Mouse (Mus musculus): ENCODE measurements around the gene Lefty1.
"Not testable (repeated sequence)": the region's sequence is repeated elsewhere in the genome, so short reads cannot be mapped to it uniquely, and the experiment has no call there.

Lefty1 gene

GRCm38 (mm10) chr1:180934467-180935419 lies at the start of gene Lefty1:
Gene Lefty1 (plus strand): TSS chr1:180935022.
- in situ Hi-C loops (cut with MboI; ENCODE audit: low pct_unique_long_range_greater_than_20kb in 1 of 2, low sequenced_read_pairs in 2 of 2, unreplicated experiment in 1 of 2) = no loop called here

GRCm38 (mm10) chr1:180888556-180889042 lies 46.2 kb upstream of the Lefty1 start:
- in situ Hi-C loops (cut with MboI; ENCODE audit: low pct_unique_long_range_greater_than_20kb in 1 of 2, low sequenced_read_pairs in 2 of 2, unreplicated experiment in 1 of 2) = loop anchor here in 1 of 2 experiments (5.0 kb wide), 1 partner anchor 34 kb away; no protein-coding TSS in a partner anchor

GRCm38 (mm10) chr1:180889172-180889571 lies 45.6 kb upstream of the Lefty1 start:
- in situ Hi-C loops (cut with MboI; ENCODE audit: low pct_unique_long_range_greater_than_20kb in 1 of 2, low sequenced_read_pairs in 2 of 2, unreplicated experiment in 1 of 2) = loop anchor here in 1 of 2 experiments (5.0 kb wide), 1 partner anchor 33 kb away; no protein-coding TSS in a partner anchor

GRCm38 (mm10) chr1:180889841-180890240 lies 45.0 kb upstream of the Lefty1 start:
- in situ Hi-C loops (cut with MboI; ENCODE audit: low pct_unique_long_range_greater_than_20kb in 1 of 2, low sequenced_read_pairs in 2 of 2, unreplicated experiment in 1 of 2) = loop anchor here in 1 of 2 experiments (5.0 kb wide), 1 partner anchor 32 kb away; no protein-coding TSS in a partner anchor

GRCm38 (mm10) chr1:180892808-180893207 lies 42.0 kb upstream of the Lefty1 start, which contains the start of gene Lefty2:
Gene Lefty2 (plus strand): TSS chr1:180893108.
- in situ Hi-C loops (cut with MboI; ENCODE audit: low pct_unique_long_range_greater_than_20kb in 1 of 2, low sequenced_read_pairs in 2 of 2, unreplicated experiment in 1 of 2) = no loop called here

- in situ Hi-C loops (cut with MboI; ENCODE audit: low pct_unique_long_range_greater_than_20kb in 1 of 2, low sequenced_read_pairs in 2 of 2, unreplicated experiment in 1 of 2) = not testable (repeated sequence)
These were observed 40.5 kb upstream of the Lefty1 start for GRCm38 (mm10) chr1:180894088-180894987.

GRCm38 (mm10) chr1:180901107-180901506 lies 33.7 kb upstream of the Lefty1 start:
- in situ Hi-C loops (cut with MboI; ENCODE audit: low pct_unique_long_range_greater_than_20kb in 1 of 2, low sequenced_read_pairs in 2 of 2, unreplicated experiment in 1 of 2) = loop anchor here in 1 of 2 experiments (5.0 kb wide), 1 partner anchor 76 kb away; no protein-coding TSS in a partner anchor

GRCm38 (mm10) chr1:180902915-180903314 lies 31.9 kb upstream of the Lefty1 start:
- in situ Hi-C loops (cut with MboI; ENCODE audit: low pct_unique_long_range_greater_than_20kb in 1 of 2, low sequenced_read_pairs in 2 of 2, unreplicated experiment in 1 of 2) = loop anchor here in 1 of 2 experiments (5.0 kb wide), 1 partner anchor 74 kb away; no protein-coding TSS in a partner anchor

- in situ Hi-C loops (cut with MboI; ENCODE audit: low pct_unique_long_range_greater_than_20kb in 1 of 2, low sequenced_read_pairs in 2 of 2, unreplicated experiment in 1 of 2) = loop anchor here in 1 of 2 experiments (5.0 kb wide), 1 partner anchor 74 kb away; no protein-coding TSS in a partner anchor
These were observed 31.2 kb upstream of the Lefty1 start for GRCm38 (mm10) chr1:180903666-180904038.

- in situ Hi-C loops (cut with MboI; ENCODE audit: low pct_unique_long_range_greater_than_20kb in 1 of 2, low sequenced_read_pairs in 2 of 2, unreplicated experiment in 1 of 2) = loop anchor here in 1 of 2 experiments (5.0 kb wide), 1 partner anchor 73 kb away; no protein-coding TSS in a partner anchor
These were observed 30.6 kb upstream of the Lefty1 start, which contains the start of gene Pycr2 for GRCm38 (mm10) chr1:180904039-180904814. Gene Pycr2 (plus strand): TSS chr1:180904293.

- in situ Hi-C loops (cut with MboI; ENCODE audit: low pct_unique_long_range_greater_than_20kb in 1 of 2, low sequenced_read_pairs in 2 of 2, unreplicated experiment in 1 of 2) = loop anchor here in 1 of 2 experiments (5.0 kb wide), 1 partner anchor 73 kb away; no protein-coding TSS in a partner anchor
These were observed 30.1 kb upstream of the Lefty1 start for GRCm38 (mm10) chr1:180904815-180905080.

- in situ Hi-C loops (cut with MboI; ENCODE audit: low pct_unique_long_range_greater_than_20kb in 1 of 2, low sequenced_read_pairs in 2 of 2, unreplicated experiment in 1 of 2) = no loop called here
These were observed 29.5 kb upstream of the Lefty1 start for GRCm38 (mm10) chr1:180905307-180905706.

- in situ Hi-C loops (cut with MboI; ENCODE audit: low pct_unique_long_range_greater_than_20kb in 1 of 2, low sequenced_read_pairs in 2 of 2, unreplicated experiment in 1 of 2) = no loop called here
These were observed 28.9 kb upstream of the Lefty1 start for GRCm38 (mm10) chr1:180905876-180906275.

GRCm38 (mm10) chr1:180906461-180907147 lies 28.2 kb upstream of the Lefty1 start:
- in situ Hi-C loops (cut with MboI; ENCODE audit: low pct_unique_long_range_greater_than_20kb in 1 of 2, low sequenced_read_pairs in 2 of 2, unreplicated experiment in 1 of 2) = no loop called here

- in situ Hi-C loops (cut with MboI; ENCODE audit: low pct_unique_long_range_greater_than_20kb in 1 of 2, low sequenced_read_pairs in 2 of 2, unreplicated experiment in 1 of 2) = no loop called here
These were observed 23.7 kb upstream of the Lefty1 start for GRCm38 (mm10) chr1:180911138-180911537.

GRCm38 (mm10) chr1:180911653-180912287 lies 23.1 kb upstream of the Lefty1 start:
- in situ Hi-C loops (cut with MboI; ENCODE audit: low pct_unique_long_range_greater_than_20kb in 1 of 2, low sequenced_read_pairs in 2 of 2, unreplicated experiment in 1 of 2) = no loop called here

- in situ Hi-C loops (cut with MboI; ENCODE audit: low pct_unique_long_range_greater_than_20kb in 1 of 2, low sequenced_read_pairs in 2 of 2, unreplicated experiment in 1 of 2) = no loop called here
These were observed 22.0 kb upstream of the Lefty1 start for GRCm38 (mm10) chr1:180912792-180913191.
